Mouse (Mus musculus) retina, postnatal 1 day (tissue): ENCODE results near the gene Ryr2.
"Not testable (repeated sequence)": the region's sequence is repeated elsewhere in the genome, so short reads cannot be mapped to it uniquely, and the experiment has no call there.

Source experiments
- DNase-seq: peaks from one replicate; pipeline ENCODE4 v3.0.0-alpha.2; 2012

The Ryr2 gene

GRCm38 (mm10) chr13:11738211-11738610 is 368.5 kb downstream of the Ryr2 start:
- peak; percentile 7 for DNase-seq

DNA sequence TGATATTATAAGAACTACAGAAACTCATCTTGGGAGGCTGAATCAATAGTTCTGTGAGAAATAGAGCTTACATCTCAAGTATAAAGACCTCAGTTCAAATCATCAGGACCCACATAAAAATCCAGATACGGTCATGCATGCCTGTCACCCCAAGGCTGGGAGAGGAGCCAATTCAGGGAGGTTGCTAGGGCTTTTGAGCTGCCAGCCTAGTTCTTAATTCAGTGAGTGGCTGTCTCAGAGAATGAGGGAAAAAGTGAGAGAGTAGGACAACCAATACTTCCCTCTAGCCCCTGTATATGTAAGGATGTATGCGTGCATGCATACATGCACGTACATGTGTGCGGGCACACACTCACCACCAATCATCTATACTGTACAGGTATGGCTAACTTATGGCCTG is 390.5 kb downstream of the Ryr2 start:
- no peak for DNase-seq

DNA sequence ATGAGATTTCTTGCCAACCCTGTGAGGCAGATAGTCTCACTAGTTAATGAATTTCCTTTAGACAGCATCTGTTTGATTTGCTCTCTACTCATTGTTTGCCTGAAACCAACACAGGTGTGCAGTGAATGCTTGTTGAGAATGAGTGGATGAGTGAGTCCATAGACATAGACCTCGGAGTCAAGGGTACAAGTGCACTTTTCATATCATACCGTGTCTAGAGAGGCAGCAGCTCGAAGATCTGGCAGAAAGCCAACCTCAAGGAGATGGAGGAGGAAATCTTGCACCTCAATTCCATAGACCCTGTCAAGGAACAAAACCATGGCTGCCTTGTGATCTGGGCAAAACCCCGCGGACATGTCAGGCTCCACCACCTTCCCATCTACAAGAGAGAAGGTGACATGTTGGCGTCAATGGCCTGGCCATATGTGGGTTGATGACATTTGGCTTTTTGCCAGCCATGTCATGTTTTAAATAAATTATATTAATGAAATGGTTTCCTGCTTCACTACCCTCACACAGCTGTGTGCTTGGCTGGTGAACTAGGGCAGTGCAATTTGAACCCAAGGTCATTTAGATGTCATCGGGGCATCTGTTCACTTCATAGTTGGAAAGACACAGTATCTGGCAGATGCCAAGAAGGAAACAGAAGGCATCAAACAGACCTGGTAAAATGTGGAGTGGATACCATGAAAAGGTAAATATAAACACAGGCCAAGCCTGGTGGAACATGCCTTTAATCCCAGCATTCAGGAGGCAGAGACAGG is 396.9 kb downstream of the Ryr2 start:
- peak; percentile 31 for DNase-seq

GRCm38 (mm10) chr13:11701721-11702120 is 405.0 kb downstream of the Ryr2 start:
- peak; percentile 3 for DNase-seq

DNA sequence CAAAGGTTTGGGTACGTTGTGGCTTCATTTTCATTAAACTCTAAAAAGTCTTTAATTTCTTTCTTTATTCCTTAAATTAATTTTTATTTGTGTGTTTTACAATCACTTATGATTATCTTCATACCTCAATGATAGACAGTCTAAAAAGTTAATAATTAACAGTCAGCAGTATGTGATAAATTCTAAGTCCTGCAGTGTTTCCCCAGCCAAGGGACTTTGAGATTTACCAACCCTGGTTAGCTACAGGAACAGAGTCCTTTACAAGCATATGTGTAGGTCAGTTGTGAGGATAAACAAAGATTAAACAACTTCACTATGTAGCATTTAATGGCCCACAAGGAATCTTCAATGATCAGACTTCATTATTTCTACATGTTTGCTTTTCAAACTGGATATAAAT is 410.2 kb downstream of the Ryr2 start:
- no peak for DNase-seq

DNA sequence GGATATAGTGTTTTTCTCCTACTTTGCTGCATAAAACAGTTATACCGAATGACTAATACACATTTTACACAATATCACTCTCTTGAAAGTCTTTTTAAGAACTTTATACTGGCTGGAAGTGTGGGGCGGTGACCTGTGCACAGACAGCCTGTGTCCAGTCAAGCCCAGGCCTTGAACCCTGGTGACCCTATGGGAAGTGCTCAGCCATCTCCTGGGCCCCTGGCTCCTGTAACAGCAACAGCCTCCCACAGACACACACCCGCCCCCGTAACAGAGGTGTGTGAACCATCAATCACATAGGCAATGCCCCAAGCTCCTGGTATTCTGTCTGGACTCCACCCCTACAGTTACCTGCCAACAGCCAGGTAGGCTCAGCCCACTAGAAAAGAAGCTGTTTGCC is 424.9 kb downstream of the Ryr2 start:
- no peak for DNase-seq

DNA sequence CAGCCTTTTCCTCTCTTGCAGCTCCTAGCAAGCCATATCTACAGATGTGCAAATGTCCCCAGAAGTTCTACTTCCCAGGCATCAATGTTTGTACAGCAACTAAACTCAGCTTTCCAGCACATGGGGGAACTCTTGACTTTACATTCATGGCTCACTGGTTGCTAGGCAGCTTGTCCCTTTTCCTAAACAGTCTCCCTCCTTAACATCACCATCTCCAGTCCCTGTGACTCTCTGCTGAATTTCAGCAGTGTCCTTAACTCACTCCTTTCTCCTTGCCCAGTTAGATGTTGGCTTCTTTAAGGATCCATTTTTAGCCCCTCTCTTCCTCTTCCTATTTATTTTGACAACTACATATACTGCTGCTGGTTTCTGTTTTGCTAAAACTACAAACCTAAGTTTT is 443.9 kb downstream of the Ryr2 start:
- DNase-seq: no peak

- DNase-seq: no peak
These were observed 461.9 kb downstream of the Ryr2 start for GRCm38 (mm10) chr13:11644846-11645245.

DNA sequence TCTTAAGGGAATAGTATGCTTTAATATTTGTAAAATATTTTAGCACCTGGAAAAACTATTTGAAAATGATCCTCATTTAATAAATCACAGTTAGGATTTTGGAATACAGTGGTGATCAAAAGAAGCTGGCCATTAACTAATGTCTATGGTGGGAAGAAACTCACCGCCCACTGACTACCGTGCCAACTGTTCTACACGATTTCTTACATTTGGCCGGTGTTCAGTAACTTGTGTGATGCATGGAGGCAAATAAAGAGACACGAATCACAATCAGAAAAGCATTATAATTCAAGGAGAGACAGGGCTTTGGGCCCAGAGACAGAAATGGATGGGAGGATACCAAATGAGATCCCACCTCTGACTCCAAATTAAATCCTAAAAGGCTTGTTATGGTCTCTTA is 470.4 kb downstream of the Ryr2 start:
- no peak for DNase-seq

DNA sequence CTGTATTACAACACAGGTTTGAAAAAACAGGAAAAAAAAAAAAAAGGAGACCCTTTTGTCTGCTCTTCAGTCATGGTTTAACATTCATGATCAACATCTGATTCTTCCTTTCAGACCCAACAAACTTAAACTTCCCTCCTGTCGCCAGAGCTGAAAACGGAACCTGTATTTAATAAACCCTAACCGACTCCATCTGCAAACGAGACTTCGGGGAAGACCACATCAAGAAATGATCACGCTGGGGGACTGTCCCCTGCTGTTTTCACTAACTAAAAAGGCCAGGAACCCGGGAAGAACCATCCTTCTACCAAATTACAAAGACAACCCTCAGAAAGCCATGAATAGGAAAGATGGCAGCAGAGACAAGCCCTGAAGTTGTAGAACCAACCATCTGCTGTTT is 482.2 kb downstream of the Ryr2 start:
- no peak for DNase-seq

DNA sequence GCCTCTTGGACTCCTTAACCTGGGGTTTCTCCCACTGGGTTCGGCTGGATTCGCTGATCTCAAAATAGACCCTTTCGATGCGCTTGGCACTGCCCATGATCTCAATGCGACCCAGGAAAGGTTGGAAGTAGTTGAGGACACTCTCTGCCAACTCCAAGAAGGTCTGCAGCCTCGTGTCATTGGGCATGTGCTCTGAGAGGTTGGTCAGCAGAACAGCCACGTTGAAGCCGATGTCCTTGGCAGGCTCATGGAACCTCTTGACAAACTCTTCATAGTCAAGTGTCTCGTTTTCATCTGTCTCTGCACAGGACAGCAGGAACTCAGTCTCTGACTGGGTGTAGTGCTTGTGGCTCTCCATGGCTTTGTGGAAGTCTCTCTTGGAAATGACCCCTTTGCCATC is 511.3 kb downstream of the Ryr2 start:
- DNase-seq: no peak

DNA sequence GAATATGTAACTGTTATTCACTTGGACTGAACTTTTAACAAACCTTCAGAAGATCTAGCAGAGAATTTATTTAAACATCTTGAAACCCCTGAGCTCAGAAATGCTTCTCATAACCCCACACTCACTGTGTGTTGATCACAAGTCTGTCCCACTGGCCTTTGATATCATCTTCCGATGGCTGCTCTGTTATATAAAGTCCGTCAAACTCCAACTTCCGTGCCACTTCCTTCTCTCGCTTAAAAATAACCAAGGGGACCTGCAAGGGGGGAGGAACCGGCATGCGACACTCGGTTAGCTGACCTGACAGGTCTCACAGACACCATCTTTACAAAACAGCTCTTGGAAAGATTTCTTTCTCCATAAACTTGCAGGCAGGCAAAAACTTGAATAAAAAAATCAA is 521.5 kb downstream of the Ryr2 start:
- DNase-seq: no peak

- DNase-seq: no peak
These were observed 534.2 kb downstream of the Ryr2 start for GRCm38 (mm10) chr13:11572552-11572951.

DNA sequence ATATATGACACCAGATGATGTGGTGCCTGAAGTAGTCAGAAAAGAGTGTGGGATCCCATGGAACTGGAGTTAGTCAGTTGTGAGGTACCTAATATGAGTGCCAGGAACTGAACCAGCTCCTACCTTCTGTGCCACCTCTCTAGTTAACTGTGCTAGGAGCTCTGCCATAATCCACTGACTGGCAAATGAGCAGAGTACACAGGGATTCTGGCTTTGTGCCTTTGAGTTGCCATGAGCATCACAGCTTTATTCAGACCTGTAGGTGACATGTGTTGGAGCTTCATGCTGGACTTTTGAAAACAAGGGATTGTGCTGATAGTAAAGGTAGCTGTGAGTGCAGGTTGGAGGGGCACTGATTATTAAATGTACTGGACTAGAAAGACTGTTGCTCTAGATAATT is 539.4 kb downstream of the Ryr2 start:
- DNase-seq: no peak

- DNase-seq: no peak
These were observed 540.3 kb downstream of the Ryr2 start for GRCm38 (mm10) chr13:11566486-11566885.

GRCm38 (mm10) chr13:11563224-11564024 is 543.3 kb downstream of the Ryr2 start:
- peak; percentile 75 for DNase-seq

DNA sequence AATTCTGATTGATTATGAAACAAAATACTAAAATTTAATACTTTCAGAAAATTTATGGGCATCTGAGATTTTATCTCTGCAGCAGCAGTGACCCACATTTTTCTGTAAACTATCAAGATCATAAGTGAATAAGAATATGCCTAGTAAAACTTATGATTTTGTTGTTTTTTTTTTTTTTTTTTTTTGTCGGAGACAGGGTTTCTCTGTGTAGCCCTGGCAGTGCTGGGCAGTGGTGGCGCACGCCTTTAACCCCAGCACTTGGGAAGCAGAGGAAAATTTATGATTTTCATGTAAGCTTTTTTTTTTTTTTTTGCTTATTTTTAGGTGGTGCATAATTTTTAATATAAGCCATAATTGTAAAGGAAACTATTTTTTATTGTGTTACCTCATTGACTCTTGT is 557.1 kb downstream of the Ryr2 start:
- DNase-seq: no peak

GRCm38 (mm10) chr13:11549136-11549535 is 557.6 kb downstream of the Ryr2 start:
- DNase-seq: not testable (repeated sequence)

- DNase-seq: peak; percentile 22
These were observed 560.9 kb downstream of the Ryr2 start for GRCm38 (mm10) chr13:11545841-11546240.

DNA sequence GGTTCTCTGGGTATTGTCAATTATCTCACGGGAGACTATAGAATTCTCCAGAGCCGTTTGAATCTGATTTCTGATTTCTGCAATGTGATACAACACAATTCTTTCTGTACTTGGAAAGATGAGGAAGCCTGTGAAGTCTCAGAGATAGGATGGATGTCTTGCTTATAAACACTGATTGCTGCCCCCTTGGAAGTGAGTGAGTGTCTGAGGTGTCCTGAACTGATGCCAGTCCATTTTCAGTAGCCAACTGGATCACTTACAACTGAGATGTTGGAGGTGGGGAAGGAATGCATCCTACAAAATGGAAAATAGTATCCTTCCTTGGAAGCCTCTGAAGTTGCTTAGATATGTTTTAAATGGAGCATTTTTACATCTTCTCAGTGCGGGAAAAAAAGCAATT is 564.2 kb downstream of the Ryr2 start:
- DNase-seq: no peak

DNA sequence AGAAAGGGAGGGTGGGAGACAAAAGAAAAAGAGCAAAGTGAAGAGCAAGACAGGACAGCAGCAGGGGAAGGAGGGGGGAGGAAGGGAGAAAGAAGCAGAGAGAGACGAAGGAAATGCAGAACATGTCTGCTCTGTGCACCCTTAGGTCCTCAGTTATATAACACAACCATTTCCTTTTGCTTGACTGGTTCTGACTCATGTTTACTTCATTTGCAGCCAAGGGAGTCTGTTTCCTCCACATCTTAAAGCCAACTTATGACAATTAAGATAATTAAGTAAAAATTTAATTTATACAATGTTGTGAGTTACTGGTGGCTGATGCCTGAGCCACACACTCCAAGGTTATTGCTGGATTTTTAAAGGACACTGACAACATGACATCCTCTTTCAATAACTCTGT is 569.9 kb downstream of the Ryr2 start:
- no peak for DNase-seq

DNA sequence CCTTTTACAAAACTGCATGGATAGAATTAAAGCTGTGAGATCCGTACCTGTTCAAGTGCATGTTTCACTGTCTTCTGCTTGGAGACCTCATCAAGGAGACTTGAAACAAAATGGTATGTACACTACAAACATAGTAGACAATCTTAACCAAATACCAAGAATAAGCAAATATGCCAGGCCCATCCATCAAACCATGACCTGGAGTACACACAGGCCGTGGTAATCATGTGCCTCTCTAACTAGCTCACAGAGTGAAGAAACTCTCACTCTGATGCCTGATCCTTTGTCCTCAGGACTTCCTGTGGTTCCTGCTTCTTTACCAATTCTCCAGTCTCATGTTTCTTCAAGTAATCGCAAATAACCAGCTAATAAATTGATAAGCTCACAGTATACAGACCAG is 570.9 kb downstream of the Ryr2 start:
- DNase-seq: no peak

GRCm38 (mm10) chr13:11533265-11533664 is 573.5 kb downstream of the Ryr2 start:
- DNase-seq: no peak
